Mouse (Mus musculus): Measurements from ENCODE around the gene Ccdc141. TPM values are rescaled to one million over a fixed set of nuclear protein-coding genes. Genes with fewer than 3 reads are reported as not detected.

Ccdc141 gene
- total and polyA plus RNA-seq, 2 experiments from 2014 or later: 7.3 to 18.6 TPM

GRCm38 (mm10) chr2:77143536-77143935 is 26.9 kb downstream of the Ccdc141 start:
- Histone ChIP-seq H3K36me3 (ENCODE audit: insufficient read depth) (no peaks in the 10 kb centered on the region), H3K4me1 (ENCODE audit: insufficient read depth) (no peaks in the 10 kb centered on the region), H3K27ac (ENCODE audit: low read depth, low read length) (no peak overlapping the region), H3K9ac (no peak overlapping the region), H3K9me3 (ENCODE audit: low read length) (no peaks in the 10 kb centered on the region), H3K27me3 (ENCODE audit: insufficient read depth, low read length) (no peaks in the 10 kb centered on the region), H3K4me2 (ENCODE audit: low read depth) (no peak overlapping the region), H3K4me3 (ENCODE audit: low read depth, low read length) (no peak overlapping the region)
- ATAC-seq: no peak
- 61% methylated on average over 6 of the region's 6 CpGs for WGBS
- no peak for TF ChIP-seq CTCF (IDR thresholded peaks at IDR 0.05; ENCODE audit: low read depth)
- DNase-seq: no peak

GRCm38 (mm10) chr2:77138879-77139278 is 31.6 kb downstream of the Ccdc141 start:
- ATAC-seq: no peak
- WGBS: 82% methylated on average over 6 of the region's 6 CpGs
- no peaks in the 10 kb centered on the region for H3K27me3 ChIP-seq (ENCODE audit: insufficient read depth, low read length)
- no peak overlapping the region for H3K27ac ChIP-seq (ENCODE audit: low read depth, low read length)
- no peak overlapping the region for H3K4me2 ChIP-seq (ENCODE audit: low read depth)
- no peak for DNase-seq
- no peaks in the 10 kb centered on the region for H3K36me3 ChIP-seq (ENCODE audit: insufficient read depth)
- H3K4me3 ChIP-seq (ENCODE audit: low read depth, low read length): no peak overlapping the region
- H3K9me3 ChIP-seq (ENCODE audit: low read length): no peaks in the 10 kb centered on the region
- TF ChIP-seq CTCF (IDR thresholded peaks at IDR 0.05; ENCODE audit: low read depth): no peak
- no peak overlapping the region for H3K9ac ChIP-seq
- no peaks in the 10 kb centered on the region for H3K4me1 ChIP-seq (ENCODE audit: insufficient read depth)

- 68% methylated on average over 1 of the region's 1 CpGs for WGBS
- Histone ChIP-seq H3K27me3 (ENCODE audit: insufficient read depth, low read length) (no peaks in the 10 kb centered on the region), H3K4me1 (ENCODE audit: insufficient read depth) (no peaks in the 10 kb centered on the region), H3K9me3 (ENCODE audit: low read length) (no peaks in the 10 kb centered on the region), H3K36me3 (ENCODE audit: insufficient read depth) (no peaks in the 10 kb centered on the region), H3K9ac (no peak overlapping the region), H3K4me3 (ENCODE audit: low read depth, low read length) (no peak overlapping the region), H3K27ac (ENCODE audit: low read depth, low read length) (no peak overlapping the region), H3K4me2 (ENCODE audit: low read depth) (no peak overlapping the region)
- ATAC-seq: no peak
- DNase-seq: no peak
- no peak for TF ChIP-seq CTCF (IDR thresholded peaks at IDR 0.05; ENCODE audit: low read depth)
These were observed 35.5 kb downstream of the Ccdc141 start for GRCm38 (mm10) chr2:77134906-77135305.

- no peak for TF ChIP-seq CTCF (IDR thresholded peaks at IDR 0.05; ENCODE audit: low read depth)
- H3K4me1 ChIP-seq (ENCODE audit: insufficient read depth): no peaks in the 10 kb centered on the region
- no peak for ATAC-seq
- H3K4me2 ChIP-seq (ENCODE audit: low read depth): no peak overlapping the region
- no peak overlapping the region for H3K4me3 ChIP-seq (ENCODE audit: low read depth, low read length)
- H3K27ac ChIP-seq (ENCODE audit: low read depth, low read length): no peak overlapping the region
- H3K36me3 ChIP-seq (ENCODE audit: insufficient read depth): no peaks in the 10 kb centered on the region
- DNase-seq: no peak
- no peaks in the 10 kb centered on the region for H3K9me3 ChIP-seq (ENCODE audit: low read length)
- H3K27me3 ChIP-seq (ENCODE audit: insufficient read depth, low read length): no peaks in the 10 kb centered on the region
- WGBS: 92% methylated on average over 1 of the region's 1 CpGs
- no peak overlapping the region for H3K9ac ChIP-seq
These were observed 37.0 kb downstream of the Ccdc141 start for GRCm38 (mm10) chr2:77133407-77133806.

GRCm38 (mm10) chr2:77126939-77127338 is 43.5 kb downstream of the Ccdc141 start:
- no peak overlapping the region for H3K4me2 ChIP-seq (ENCODE audit: low read depth)
- no peaks in the 10 kb centered on the region for H3K27me3 ChIP-seq (ENCODE audit: insufficient read depth, low read length)
- no peak overlapping the region for H3K27ac ChIP-seq (ENCODE audit: low read depth, low read length)
- H3K9me3 ChIP-seq (ENCODE audit: low read length): no peaks in the 10 kb centered on the region
- no peaks in the 10 kb centered on the region for H3K36me3 ChIP-seq (ENCODE audit: insufficient read depth)
- H3K9ac ChIP-seq: no peak overlapping the region
- no peaks in the 10 kb centered on the region for H3K4me1 ChIP-seq (ENCODE audit: insufficient read depth)
- TF ChIP-seq CTCF (IDR thresholded peaks at IDR 0.05; ENCODE audit: low read depth): no peak
- no peak overlapping the region for H3K4me3 ChIP-seq (ENCODE audit: low read depth, low read length)
- 89% methylated on average over 1 of the region's 1 CpGs for WGBS
- DNase-seq (peak; percentile 10), ATAC-seq (no peak)

GRCm38 (mm10) chr2:77118102-77118501 is 52.3 kb downstream of the Ccdc141 start:
- Histone ChIP-seq H3K36me3 (ENCODE audit: insufficient read depth) (no peaks in the 10 kb centered on the region), H3K4me3 (ENCODE audit: low read depth, low read length) (no peak overlapping the region), H3K9ac (no peak overlapping the region), H3K27me3 (ENCODE audit: insufficient read depth, low read length) (no peaks in the 10 kb centered on the region), H3K9me3 (ENCODE audit: low read length) (no peaks in the 10 kb centered on the region), H3K4me2 (ENCODE audit: low read depth) (no peak overlapping the region), H3K27ac (ENCODE audit: low read depth, low read length) (no peak overlapping the region), H3K4me1 (ENCODE audit: insufficient read depth) (no peaks in the 10 kb centered on the region)
- ATAC-seq: no peak
- 62% methylated on average over 6 of the region's 6 CpGs for WGBS
- no peak for TF ChIP-seq CTCF (IDR thresholded peaks at IDR 0.05; ENCODE audit: low read depth)
- DNase-seq: no peak

GRCm38 (mm10) chr2:77114335-77114734 is 56.1 kb downstream of the Ccdc141 start:
- H3K27me3 ChIP-seq (ENCODE audit: insufficient read depth, low read length): no peaks in the 10 kb centered on the region
- no peaks in the 10 kb centered on the region for H3K9me3 ChIP-seq (ENCODE audit: low read length)
- no peak overlapping the region for H3K4me3 ChIP-seq (ENCODE audit: low read depth, low read length)
- no peak overlapping the region for H3K27ac ChIP-seq (ENCODE audit: low read depth, low read length)
- ATAC-seq (no peak), DNase-seq (no peak)
- no peak for TF ChIP-seq CTCF (IDR thresholded peaks at IDR 0.05; ENCODE audit: low read depth)
- no peaks in the 10 kb centered on the region for H3K4me1 ChIP-seq (ENCODE audit: insufficient read depth)
- 52% methylated on average over 2 of the region's 2 CpGs for WGBS
- no peak overlapping the region for H3K9ac ChIP-seq
- no peaks in the 10 kb centered on the region for H3K36me3 ChIP-seq (ENCODE audit: insufficient read depth)
- H3K4me2 ChIP-seq (ENCODE audit: low read depth): no peak overlapping the region

GRCm38 (mm10) chr2:77113867-77114266 is 56.6 kb downstream of the Ccdc141 start:
- no peak for TF ChIP-seq CTCF (IDR thresholded peaks at IDR 0.05; ENCODE audit: low read depth)
- Histone ChIP-seq H3K27me3 (ENCODE audit: insufficient read depth, low read length) (no peaks in the 10 kb centered on the region), H3K4me2 (ENCODE audit: low read depth) (no peak overlapping the region), H3K9ac (no peak overlapping the region), H3K9me3 (ENCODE audit: low read length) (no peaks in the 10 kb centered on the region), H3K36me3 (ENCODE audit: insufficient read depth) (no peaks in the 10 kb centered on the region), H3K27ac (ENCODE audit: low read depth, low read length) (no peak overlapping the region), H3K4me3 (ENCODE audit: low read depth, low read length) (no peak overlapping the region), H3K4me1 (ENCODE audit: insufficient read depth) (no peaks in the 10 kb centered on the region)
- DNase-seq: no peak
- no peak for ATAC-seq
- WGBS: 73% methylated on average over 8 of the region's 8 CpGs

Measured in forebrain, postnatal 0 days (tissue).